In the genomic region with DNA sequence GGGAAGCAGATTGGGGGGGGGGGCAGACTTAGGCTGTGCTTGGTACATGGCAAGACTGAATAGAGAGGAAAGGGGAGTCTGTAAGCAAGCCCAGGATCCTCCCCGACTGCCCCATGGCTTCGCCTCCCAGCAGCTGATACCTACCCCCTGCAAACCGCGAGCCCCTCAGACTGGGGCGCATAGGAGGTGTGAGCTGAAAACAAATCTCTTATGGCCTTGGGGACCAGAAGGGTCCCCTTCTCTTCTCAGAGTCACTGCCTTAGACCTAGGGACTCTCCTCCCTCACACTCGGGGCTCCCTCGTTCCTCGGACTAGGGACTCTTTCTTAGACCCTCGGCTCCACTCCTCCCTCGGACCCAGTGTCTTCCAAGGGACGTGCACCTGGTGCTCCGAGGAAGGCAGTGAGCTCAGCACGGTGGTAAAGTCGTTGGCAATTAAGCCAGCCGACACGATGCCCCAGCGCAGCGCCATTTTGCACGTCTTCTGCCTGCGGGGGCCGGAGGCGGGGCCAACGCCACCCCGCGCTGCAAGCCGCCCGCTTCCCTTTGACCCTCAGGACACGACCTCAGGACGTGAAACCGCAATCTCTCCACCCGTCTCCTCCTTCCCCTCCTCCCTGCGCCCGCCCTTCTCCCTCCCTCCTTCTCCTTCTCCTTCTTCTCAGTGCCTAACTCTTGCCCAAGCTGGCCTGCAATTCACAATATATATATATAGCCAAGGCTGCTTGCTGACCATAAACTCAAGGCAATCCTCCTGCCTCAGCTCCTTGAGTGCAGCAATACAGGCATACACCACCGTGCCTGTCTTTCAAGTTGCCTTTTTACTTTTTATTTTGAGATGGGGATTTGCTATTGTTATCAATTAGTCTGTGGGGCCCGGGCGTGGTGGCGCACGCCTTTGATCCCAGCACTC, we compare ENCODE assay signal across 8 mouse cellular contexts. TPM values are rescaled to one million over a fixed set of nuclear protein-coding genes. Genes with fewer than 3 reads are reported as not detected.
DNase-seq lines count a peak whose midpoint lies in the region; ATAC-seq and TF ChIP-seq lines count a peak whose summit lies in the region.

A gene (minus strand): TSS at position 513 of the 912 bp plus-strand sequence.

- no peaks in the 10 kb centered on the region for H3K9me3 ChIP-seq in erythroblast, embryonic 14.5 days (ENCODE audit: control insufficient read depth, low read length)
- no peaks in the 10 kb centered on the region for H3K9me3 ChIP-seq in heart, postnatal 0 days (replicated peaks; ENCODE audit: control insufficient read depth, low read length)

- H3K9ac ChIP-seq in heart, postnatal 0 days (replicated peaks; ENCODE audit: low read depth, low read length), result peak within 1 kb of the TSS; percentile 59

- peak; percentile 60; the same call in 1 of the 2 replicates for TF ChIP-seq POLR2A in olfactory bulb, adult 2 months (IDR thresholded peaks at IDR 0.05; ENCODE audit: insufficient read depth, low read depth, low read length)

- peak; percentile 55 for ATAC-seq in heart, postnatal 0 days (ENCODE audit: insufficient read depth, low read depth)

- peaks cover 20% of the 10 kb centered on the region for H3K36me3 ChIP-seq in erythroblast, embryonic 14.5 days (ENCODE audit: control insufficient read depth)
- H3K36me3 ChIP-seq in heart, postnatal 0 days (replicated peaks; ENCODE audit: control insufficient read depth, insufficient read depth, low read length), result peaks cover 7% of the 10 kb centered on the region

- peak within 1 kb of the TSS; percentile 18 for H3K27ac ChIP-seq in heart, postnatal 0 days (ENCODE audit: low read depth)
- H3K27ac ChIP-seq in olfactory bulb, adult 2 months (ENCODE audit: insufficient read depth, low read depth, low read length), result peak within 1 kb of the TSS; percentile 73

- no peak for TF ChIP-seq EP300 in heart, postnatal 0 days (IDR thresholded peaks at IDR 0.05; ENCODE audit: low read depth)

- peak within 1 kb of the TSS; percentile 69 for H3K4me3 ChIP-seq in erythroblast, embryonic 14.5 days (replicated peaks)
- peak within 1 kb of the TSS; percentile 49 for H3K4me3 ChIP-seq in heart, postnatal 0 days (ENCODE audit: low read depth, low read length)
- H3K4me3 ChIP-seq in olfactory bulb, adult 2 months (ENCODE audit: insufficient read depth, low read depth, low read length), result peak within 1 kb of the TSS; percentile 49

- DNase-seq in B cell, adult 2 months, result peak; percentile 56 to 59
- peak; percentile 88 to 91 for DNase-seq in adrenal gland, postnatal 36 days
- DNase-seq in heart, postnatal 0 days (ENCODE audit: low spot score), result no peak
- peak; percentile 75 for DNase-seq in kidney, postnatal 14 days
- DNase-seq in lung, postnatal 10 days, result peak; percentile 80
- peak; percentile 48 for DNase-seq in thymus, postnatal 14 days

- peaks cover 75% of the 10 kb centered on the region for H3K4me1 ChIP-seq in erythroblast, embryonic 14.5 days (ENCODE audit: control insufficient read depth)
- H3K4me1 ChIP-seq in heart, postnatal 0 days (ENCODE audit: control insufficient read depth, insufficient read depth), result peaks cover 11% of the 10 kb centered on the region; the same call in 1 of the 2 replicates
- peaks cover 23% of the 10 kb centered on the region for H3K4me1 ChIP-seq in olfactory bulb, adult 2 months (ENCODE audit: control insufficient read depth, insufficient read depth, low read length)

- H3K4me2 ChIP-seq in heart, postnatal 0 days (ENCODE audit: low read depth, low read length), result peak within 1 kb of the TSS; percentile 69

- 11% methylated on average over 38 of the region's 38 CpGs for WGBS in heart, postnatal 0 days
- WGBS in olfactory bulb, adult 2 months, result 9% methylated on average over 38 of the region's 38 CpGs

- TF ChIP-seq CTCF in heart, postnatal 0 days (IDR thresholded peaks at IDR 0.05; ENCODE audit: low read depth), result no peak
- TF ChIP-seq CTCF in olfactory bulb, adult 2 months (IDR thresholded peaks at IDR 0.05; ENCODE audit: insufficient read depth, low read depth, low read length), result no peak

- no peaks in the 10 kb centered on the region for H3K27me3 ChIP-seq in erythroblast, embryonic 14.5 days (ENCODE audit: control insufficient read depth)
- no peaks in the 10 kb centered on the region for H3K27me3 ChIP-seq in heart, postnatal 0 days (ENCODE audit: control insufficient read depth, insufficient read depth, low read length)

RNA-seq across cellular contexts. Expression of the gene that starts here (rescaled TPM):
- 10 to 100 TPM; 57.8 to 75.6 TPM for total RNA-seq in adrenal gland, postnatal 36 days (2021)
- 0.01 and 0.02 TPM in 2 replicates for polyA plus RNA-seq in erythroblast, embryonic 14.5 days (2012)
- 3.4 and 5.6 TPM in 2 replicates for total RNA-seq in heart, postnatal 0 days (2014; rRNA removed; ENCODE audit: low replicate concordance)
- polyA plus RNA-seq in heart, postnatal 0 days (2015; fragmentation: Nextera tagmentation; extraction: Ambion mirVana), result 5.1 and 5.3 TPM in 2 replicates
- not detected in 2 replicates for polyA plus RNA-seq in olfactory bulb, adult 2 months (2012; ENCODE audit: insufficient read depth, insufficient read length, low replicate concordance, missing spikeins)
